Mouse (Mus musculus): ENCODE measurements around the gene Irf1. TPM values are rescaled to one million over a fixed set of nuclear protein-coding genes. Genes with fewer than 3 reads are reported as not detected.
A peak's percentile ranks its signal among the peaks of the same experiment; 100 is the strongest.

Gene Irf1
- polyA plus RNA-seq (2012; rRNA removed) = 111 and 222 TPM in 2 replicates

DNA sequence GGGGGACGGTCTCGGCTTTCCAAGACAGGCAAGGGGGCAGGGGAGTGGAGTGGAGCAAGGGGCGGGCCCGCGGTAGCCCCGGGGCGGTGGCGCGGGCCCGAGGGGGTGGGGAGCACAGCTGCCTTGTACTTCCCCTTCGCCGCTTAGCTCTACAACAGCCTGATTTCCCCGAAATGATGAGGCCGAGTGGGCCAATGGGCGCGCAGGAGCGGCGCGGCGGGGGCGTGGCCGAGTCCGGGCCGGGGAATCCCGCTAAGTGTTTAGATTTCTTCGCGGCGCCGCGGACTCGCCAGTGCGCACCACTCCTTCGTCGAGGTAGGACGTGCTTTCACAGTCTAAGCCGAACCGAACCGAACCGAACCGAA, at the start of gene Irf1:
Irf1 (plus strand) TSS at position 255 of the 365 bp plus-strand sequence.
- Histone ChIP-seq H3K4me3 (ENCODE audit: extremely low read depth, insufficient read depth, insufficient read length) (peak within 1 kb of the TSS; percentile 85), H3K27ac (ENCODE audit: insufficient read depth, low read length) (peak within 1 kb of the TSS; percentile 98), H3K4me1 (ENCODE audit: control insufficient read depth, insufficient read depth, insufficient read length) (peaks cover 24% of the 10 kb centered on the region; the same call in 1 of the 2 replicates), H3K36me3 (ENCODE audit: control insufficient read depth, insufficient read depth, low read length) (peaks cover 31% of the 10 kb centered on the region), H3K27me3 (ENCODE audit: control insufficient read depth, insufficient read depth, low read length) (no peaks in the 10 kb centered on the region)
- no peak for TF ChIP-seq CTCF (IDR thresholded peaks at IDR 0.05; ENCODE audit: extremely low read depth, insufficient read depth, insufficient read length, insufficient replicate concordance)
- TF ChIP-seq POLR2A (IDR thresholded peaks at IDR 0.05; ENCODE audit: low read depth, low read length) = peak; percentile 98
- WGBS = under 1% methylated on average over 40 of the region's 40 CpGs
- DNase-seq (ENCODE audit: low read depth in 1 of 2, low spot score in 2 of 2) = peak; percentile 95 to 98

DNA sequence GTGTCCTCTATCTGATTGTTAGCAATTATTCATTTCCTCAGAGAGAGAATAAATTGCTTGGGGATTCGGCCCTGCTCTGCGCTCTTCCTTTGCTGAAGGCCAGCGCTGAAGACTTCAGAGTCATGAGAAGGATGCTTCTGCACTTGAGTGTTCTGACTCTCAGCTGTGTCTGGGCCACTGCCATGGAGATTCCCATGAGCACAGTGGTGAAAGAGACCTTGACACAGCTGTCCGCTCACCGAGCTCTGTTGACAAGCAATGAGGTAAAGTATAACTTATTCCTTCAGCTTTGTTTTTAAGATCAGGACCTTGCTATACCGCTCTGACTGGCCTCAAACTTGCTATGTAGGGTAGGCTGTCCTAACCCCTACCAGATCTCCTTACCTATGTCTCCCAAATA, 49.1 kb upstream of the Irf1 start, which contains the start of gene Il5:
Il5 (plus strand) TSS at position 80 of the 400 bp plus-strand sequence.
- Histone ChIP-seq H3K36me3 (ENCODE audit: control insufficient read depth, insufficient read depth, low read length) (no peaks in the 10 kb centered on the region), H3K27ac (ENCODE audit: insufficient read depth, low read length) (no peak within 1 kb of the TSS), H3K27me3 (ENCODE audit: control insufficient read depth, insufficient read depth, low read length) (no peaks in the 10 kb centered on the region), H3K4me3 (ENCODE audit: extremely low read depth, insufficient read depth, insufficient read length) (no peak within 1 kb of the TSS), H3K4me1 (ENCODE audit: control insufficient read depth, insufficient read depth, insufficient read length) (no peaks in the 10 kb centered on the region)
- WGBS = 92% methylated on average over 6 of the region's 6 CpGs
- DNase-seq (ENCODE audit: low read depth in 1 of 2, low spot score in 2 of 2) = no peak
- TF ChIP-seq CTCF (IDR thresholded peaks at IDR 0.05; ENCODE audit: extremely low read depth, insufficient read depth, insufficient read length, insufficient replicate concordance) (no peak), POLR2A (IDR thresholded peaks at IDR 0.05; ENCODE audit: low read depth, low read length) (no peak)

DNA sequence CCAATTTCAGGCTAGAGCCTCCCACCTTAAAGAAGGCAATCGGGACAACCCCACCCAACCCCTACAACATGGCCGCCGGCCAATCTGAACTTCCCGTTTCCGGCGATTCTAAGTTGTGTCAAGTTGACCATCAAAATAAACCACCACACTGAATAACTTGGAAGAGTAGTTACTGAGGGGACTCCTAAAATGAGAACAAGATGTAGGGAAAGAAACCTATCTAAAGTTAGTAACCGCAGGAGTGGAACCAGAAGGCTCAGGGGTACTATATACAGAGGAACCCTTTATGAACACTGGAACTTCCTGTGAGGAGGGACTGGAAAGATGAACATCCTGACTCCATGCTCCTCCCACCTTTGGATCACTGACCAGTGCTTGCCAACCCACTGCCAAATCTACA, 38.4 kb upstream of the Irf1 start:
- H3K4me1 ChIP-seq (ENCODE audit: control insufficient read depth, insufficient read depth, insufficient read length) = peaks cover 2% of the 10 kb centered on the region; the same call in 1 of the 2 replicates
- TF ChIP-seq CTCF (IDR thresholded peaks at IDR 0.05; ENCODE audit: extremely low read depth, insufficient read depth, insufficient read length, insufficient replicate concordance) (no peak), POLR2A (IDR thresholded peaks at IDR 0.05; ENCODE audit: low read depth, low read length) (no peak)
- no peak overlapping the region for H3K4me3 ChIP-seq (ENCODE audit: extremely low read depth, insufficient read depth, insufficient read length)
- H3K27me3 ChIP-seq (ENCODE audit: control insufficient read depth, insufficient read depth, low read length) = no peaks in the 10 kb centered on the region
- no peaks in the 10 kb centered on the region for H3K36me3 ChIP-seq (ENCODE audit: control insufficient read depth, insufficient read depth, low read length)
- no peak overlapping the region for H3K27ac ChIP-seq (ENCODE audit: insufficient read depth, low read length)
- no peak for DNase-seq (ENCODE audit: low read depth in 1 of 2, low spot score in 2 of 2)
- WGBS = 90% methylated on average over 7 of the region's 7 CpGs

- TF ChIP-seq CTCF (IDR thresholded peaks at IDR 0.05; ENCODE audit: extremely low read depth, insufficient read depth, insufficient read length, insufficient replicate concordance) (no peak), POLR2A (IDR thresholded peaks at IDR 0.05; ENCODE audit: low read depth, low read length) (no peak)
- Histone ChIP-seq H3K27me3 (ENCODE audit: control insufficient read depth, insufficient read depth, low read length) (no peaks in the 10 kb centered on the region), H3K36me3 (ENCODE audit: control insufficient read depth, insufficient read depth, low read length) (no peaks in the 10 kb centered on the region), H3K27ac (ENCODE audit: insufficient read depth, low read length) (no peak overlapping the region), H3K4me1 (ENCODE audit: control insufficient read depth, insufficient read depth, insufficient read length) (peaks cover 2% of the 10 kb centered on the region; the same call in 1 of the 2 replicates), H3K4me3 (ENCODE audit: extremely low read depth, insufficient read depth, insufficient read length) (no peak overlapping the region)
- no peak for DNase-seq (ENCODE audit: low read depth in 1 of 2, low spot score in 2 of 2)
- 68% methylated on average over 8 of the region's 8 CpGs for WGBS
These were observed 37.6 kb upstream of the Irf1 start for GRCm38 (mm10) chr11:53732244-53732643.

DNA sequence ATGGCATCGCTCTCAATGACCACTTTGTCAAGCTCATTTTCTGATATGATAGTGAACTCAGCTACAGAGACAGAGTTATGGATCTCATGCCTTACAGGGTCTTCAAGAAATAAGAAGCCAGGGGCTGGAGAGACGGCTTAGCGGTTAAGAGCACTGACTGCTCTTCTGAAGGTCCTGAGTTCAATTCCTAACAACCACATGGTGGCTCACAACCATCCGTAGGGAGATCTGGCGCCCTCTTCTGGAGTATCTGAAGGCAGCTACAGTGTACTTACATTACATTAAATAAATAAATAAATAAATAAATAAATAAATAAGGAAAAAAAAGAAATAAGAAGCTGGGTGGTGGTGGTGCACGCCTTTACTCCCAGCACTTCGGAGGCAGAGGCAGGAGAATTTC, 36.0 kb upstream of the Irf1 start:
- peaks cover 2% of the 10 kb centered on the region; the same call in 1 of the 2 replicates for H3K4me1 ChIP-seq (ENCODE audit: control insufficient read depth, insufficient read depth, insufficient read length)
- no peaks in the 10 kb centered on the region for H3K27me3 ChIP-seq (ENCODE audit: control insufficient read depth, insufficient read depth, low read length)
- H3K36me3 ChIP-seq (ENCODE audit: control insufficient read depth, insufficient read depth, low read length) = no peaks in the 10 kb centered on the region
- TF ChIP-seq POLR2A (IDR thresholded peaks at IDR 0.05; ENCODE audit: low read depth, low read length) = no peak
- TF ChIP-seq CTCF (IDR thresholded peaks at IDR 0.05; ENCODE audit: extremely low read depth, insufficient read depth, insufficient read length, insufficient replicate concordance) = no peak
- H3K4me3 ChIP-seq (ENCODE audit: extremely low read depth, insufficient read depth, insufficient read length) = no peak overlapping the region
- no peak overlapping the region for H3K27ac ChIP-seq (ENCODE audit: insufficient read depth, low read length)
- WGBS = 85% methylated on average over 7 of the region's 7 CpGs
- DNase-seq (ENCODE audit: low read depth in 1 of 2, low spot score in 2 of 2) = no peak

- no peak for DNase-seq (ENCODE audit: low read depth in 1 of 2, low spot score in 2 of 2)
- 87% methylated on average over 2 of the region's 2 CpGs for WGBS
- no peak overlapping the region for H3K4me3 ChIP-seq (ENCODE audit: extremely low read depth, insufficient read depth, insufficient read length)
- TF ChIP-seq CTCF (IDR thresholded peaks at IDR 0.05; ENCODE audit: extremely low read depth, insufficient read depth, insufficient read length, insufficient replicate concordance) (no peak), POLR2A (IDR thresholded peaks at IDR 0.05; ENCODE audit: low read depth, low read length) (no peak)
- peaks cover 2% of the 10 kb centered on the region; the same call in 1 of the 2 replicates for H3K4me1 ChIP-seq (ENCODE audit: control insufficient read depth, insufficient read depth, insufficient read length)
- no peaks in the 10 kb centered on the region for H3K36me3 ChIP-seq (ENCODE audit: control insufficient read depth, insufficient read depth, low read length)
- no peaks in the 10 kb centered on the region for H3K27me3 ChIP-seq (ENCODE audit: control insufficient read depth, insufficient read depth, low read length)
- H3K27ac ChIP-seq (ENCODE audit: insufficient read depth, low read length) = no peak overlapping the region
These were observed 35.4 kb upstream of the Irf1 start for GRCm38 (mm10) chr11:53734431-53734830.

DNA sequence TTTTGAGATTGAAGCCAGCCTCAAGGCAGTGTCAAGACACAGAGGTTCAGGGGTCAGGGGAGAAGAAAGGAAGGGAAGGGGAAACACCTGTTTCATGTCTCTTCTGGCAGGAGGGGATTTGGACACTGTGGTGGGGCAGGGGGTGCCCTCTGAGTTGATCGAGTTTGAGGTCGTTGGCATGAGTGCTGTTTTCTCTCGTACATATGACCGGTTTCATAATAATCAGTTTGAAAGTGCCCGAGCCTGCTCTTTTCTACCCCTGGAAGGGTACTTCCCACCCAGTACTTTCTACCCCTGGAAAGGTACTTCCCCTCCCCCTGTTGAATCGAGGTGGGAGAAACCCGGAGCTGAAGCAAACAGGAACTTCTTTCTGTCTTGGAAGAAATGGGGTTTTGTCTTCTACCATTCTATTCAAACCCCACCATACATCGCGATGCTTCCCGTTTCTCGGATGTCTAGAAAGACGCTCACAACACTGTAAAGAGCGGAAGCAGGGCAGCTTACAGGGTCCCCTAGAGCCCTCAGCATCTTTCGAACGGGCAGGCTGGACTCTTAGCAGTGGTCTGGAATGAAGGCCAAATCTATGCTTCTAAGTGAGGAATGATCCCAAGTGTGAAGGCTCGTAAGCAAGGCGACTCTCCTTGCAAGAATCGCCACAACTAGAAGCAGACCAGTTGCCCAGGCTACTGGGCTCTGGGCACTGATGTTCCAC, 34.7 kb upstream of the Irf1 start:
- H3K27ac ChIP-seq (ENCODE audit: insufficient read depth, low read length) = no peak overlapping the region
- TF ChIP-seq POLR2A (IDR thresholded peaks at IDR 0.05; ENCODE audit: low read depth, low read length) = no peak
- no peak for TF ChIP-seq CTCF (IDR thresholded peaks at IDR 0.05; ENCODE audit: extremely low read depth, insufficient read depth, insufficient read length, insufficient replicate concordance)
- H3K4me3 ChIP-seq (ENCODE audit: extremely low read depth, insufficient read depth, insufficient read length) = no peak overlapping the region

More for the DNA sequence above, 34.7 kb upstream of the Irf1 start:
- Histone ChIP-seq H3K36me3 (ENCODE audit: control insufficient read depth, insufficient read depth, low read length) (no peaks in the 10 kb centered on the region), H3K27me3 (ENCODE audit: control insufficient read depth, insufficient read depth, low read length) (no peaks in the 10 kb centered on the region), H3K4me1 (ENCODE audit: control insufficient read depth, insufficient read depth, insufficient read length) (peaks cover 2% of the 10 kb centered on the region; the same call in 1 of the 2 replicates)
- 42% methylated on average over 18 of the region's 18 CpGs for WGBS
- no peak for DNase-seq (ENCODE audit: low read depth in 1 of 2, low spot score in 2 of 2)

All from spleen, adult 2 months (tissue).